Mouse (Mus musculus) heart, postnatal 0 days (tissue): ENCODE data around the gene Trpm5.

ENCODE experiments used
- CTCF ChIP-seq: IDR thresholded peaks from 2 replicates; pipeline ENCODE4 v1.5.1; 2016; ENCODE audit warnings: antibody characterized with exemption, control low read depth, low read depth
- EP300 ChIP-seq: IDR thresholded peaks from 2 replicates; pipeline ENCODE4 v1.6.1; 2016; ENCODE audit warnings: antibody characterized with exemption, low read depth

GRCm38 (mm10) chr7:143114773-143115172 lies 20.3 kb upstream of the Trpm5 start:
- TF ChIP-seq CTCF = no peak
- TF ChIP-seq EP300 = no peak
